Mouse (Mus musculus): Measurements from ENCODE around the gene Gm36028. TPM values are rescaled to one million over a fixed set of nuclear protein-coding genes. Genes with fewer than 3 reads are reported as not detected.

The Gm36028 gene
- polyA plus RNA-seq, 1 experiment from 2014 or later = not detected

Other genes starting within 250 kb of the Gm36028 start
- gene Ndufb4, start 206.7 kb downstream of the Gm36028 start, polyA plus RNA-seq (2014; fragmentation: Nextera tagmentation; extraction: Ambion mirVana) = 58.1 and 67.1 TPM in 2 replicates
- 307 and 342 TPM in 2 replicates for gene Fstl1, start 84.3 kb downstream of the Gm36028 start, polyA plus RNA-seq (2014; fragmentation: Nextera tagmentation; extraction: Ambion mirVana)
- gene Lrrc58, start 7.2 kb upstream of the Gm36028 start, polyA plus RNA-seq (2014; fragmentation: Nextera tagmentation; extraction: Ambion mirVana) = 56.2 and 59.7 TPM in 2 replicates
- gene Gpr156, start 55.4 kb upstream of the Gm36028 start, polyA plus RNA-seq (2014; fragmentation: Nextera tagmentation; extraction: Ambion mirVana) = 0.42 and 0.61 TPM in 2 replicates
- 63.9 and 66.0 TPM in 2 replicates for gene Gsk3b, start 227.9 kb upstream of the Gm36028 start, polyA plus RNA-seq (2014; fragmentation: Nextera tagmentation; extraction: Ambion mirVana)